Mouse (Mus musculus) layer of hippocampus, adult 11-12 months (tissue): ENCODE results near the gene Nek4.

Experiments used
- DNase-seq: peaks from one replicate; pipeline ENCODE4 v3.0.0; 2022; ENCODE audit warnings: low spot score

Gene Nek4

DNA sequence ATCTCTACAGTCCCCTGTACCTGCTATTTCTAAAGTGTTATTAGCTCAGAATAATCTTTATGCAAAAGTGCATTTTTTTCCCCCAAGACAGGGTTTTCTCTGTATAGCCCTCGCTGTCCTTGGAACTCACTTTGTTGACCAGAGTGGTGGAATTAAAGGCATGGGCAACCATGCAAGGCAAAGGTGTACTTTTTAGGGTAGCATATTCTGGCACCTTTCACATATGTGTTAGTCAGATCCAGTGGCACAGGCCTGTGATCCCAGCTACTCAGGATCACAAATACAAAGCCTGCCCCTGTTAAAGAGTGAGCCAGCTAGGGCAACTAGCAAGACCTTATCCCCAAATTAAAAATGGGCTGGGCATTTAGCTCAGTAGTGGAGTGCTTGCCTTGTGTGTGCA lies 9.2 kb downstream of the Nek4 start:
- no peak for DNase-seq

DNA sequence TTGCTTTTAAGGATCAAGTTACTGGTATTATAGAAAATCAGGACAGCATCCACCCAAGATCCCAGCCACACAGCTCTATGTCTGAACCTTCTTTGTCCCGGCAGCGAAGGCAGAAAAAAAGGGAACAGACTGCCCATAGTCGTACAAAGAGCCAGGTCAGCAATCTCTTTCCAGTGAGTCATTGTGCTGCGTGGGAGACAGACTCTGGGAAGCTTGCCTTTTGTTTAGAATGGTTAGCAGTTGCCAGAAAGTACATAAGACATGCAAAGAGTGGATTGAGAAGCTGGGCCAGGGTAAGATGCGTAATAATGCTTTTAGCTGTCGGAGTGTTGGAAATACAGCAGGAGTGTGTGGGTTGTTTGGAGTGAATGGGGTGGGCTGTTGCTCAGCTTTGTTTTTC lies 23.0 kb downstream of the Nek4 start:
- DNase-seq: peak; percentile 72

DNA sequence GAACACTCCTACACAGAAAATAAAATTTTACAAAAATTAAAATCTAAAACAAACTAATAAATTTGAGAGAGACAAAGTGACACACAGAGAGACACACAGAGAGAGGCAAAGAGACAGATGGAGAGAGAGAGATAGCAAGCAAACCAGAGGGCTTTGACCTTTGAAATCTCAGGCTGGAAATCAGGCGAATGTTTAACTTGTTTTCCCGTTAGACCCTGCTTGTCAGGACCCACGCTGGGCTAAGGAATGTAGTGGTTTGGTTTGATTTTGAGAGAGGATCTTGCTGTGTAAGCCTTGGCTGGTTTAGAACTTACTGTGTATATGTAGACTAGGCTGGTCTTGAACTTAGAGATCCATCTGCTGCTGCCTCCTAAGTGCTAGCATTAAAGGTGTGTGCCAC lies 25.0 kb downstream of the Nek4 start:
- no peak for DNase-seq

DNA sequence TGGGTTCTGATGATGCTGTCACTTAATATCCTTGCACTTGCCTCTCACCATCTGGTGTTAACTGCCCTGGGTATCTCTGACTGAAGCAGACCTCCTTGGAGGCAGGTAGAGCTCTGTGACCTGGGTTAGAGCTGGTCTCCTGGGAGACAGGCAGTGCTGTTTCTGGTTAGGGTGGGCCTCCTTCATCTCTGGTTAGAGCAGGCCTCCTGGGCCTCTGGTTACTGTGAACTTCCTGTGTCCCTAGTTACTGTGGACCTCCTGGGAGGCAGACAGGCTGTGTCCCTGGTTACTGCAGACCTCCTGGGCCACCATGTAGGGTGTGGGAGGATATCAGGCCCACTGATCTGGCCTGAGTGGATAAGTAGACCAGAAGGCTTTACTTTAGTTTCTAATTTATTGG lies 45.2 kb downstream of the Nek4 start:
- DNase-seq: no peak

DNA sequence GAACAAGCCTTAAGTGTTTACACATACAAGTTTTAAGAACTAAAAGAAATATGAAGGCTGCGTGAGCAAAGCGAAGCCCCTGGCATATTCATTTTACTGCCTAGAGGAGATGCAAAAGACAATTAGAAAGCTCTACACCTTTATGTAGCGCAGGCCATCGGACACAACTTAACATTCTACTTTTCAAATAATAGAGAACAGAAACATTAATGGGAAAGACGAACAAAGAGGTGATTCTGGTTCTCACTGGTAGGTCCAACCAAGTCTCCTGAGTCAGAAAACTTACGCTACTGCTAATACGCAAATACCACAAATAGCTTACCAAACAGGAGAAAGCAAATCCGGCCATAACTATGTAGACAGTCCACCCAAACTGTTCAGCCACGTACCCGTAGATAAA lies 49.2 kb downstream of the Nek4 start:
- no peak for DNase-seq

DNA sequence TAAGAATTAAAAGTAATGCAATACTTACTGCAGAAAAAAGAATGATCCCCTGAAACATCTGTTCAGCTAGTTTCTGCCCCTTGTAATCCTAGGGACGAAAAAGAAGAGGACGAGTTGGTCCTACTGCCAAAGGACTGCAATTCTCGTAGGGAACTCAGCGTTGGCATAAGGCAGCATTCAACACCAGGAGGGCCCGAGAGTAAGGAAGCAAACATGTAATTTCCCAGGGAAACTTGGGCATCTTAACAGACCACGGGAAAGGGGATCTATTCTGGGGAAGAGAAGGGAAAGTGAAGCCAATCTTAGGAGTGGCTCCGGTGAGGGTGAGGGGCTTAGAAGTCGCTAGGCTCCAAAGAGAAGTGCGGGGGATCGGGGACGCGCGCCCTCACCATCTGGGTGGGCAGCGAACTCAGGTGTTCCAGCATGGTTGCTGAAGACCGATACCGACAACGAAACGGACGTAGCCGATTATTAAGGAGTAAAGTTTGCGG lies 49.7 kb downstream of the Nek4 start:
- no peak for DNase-seq

DNA sequence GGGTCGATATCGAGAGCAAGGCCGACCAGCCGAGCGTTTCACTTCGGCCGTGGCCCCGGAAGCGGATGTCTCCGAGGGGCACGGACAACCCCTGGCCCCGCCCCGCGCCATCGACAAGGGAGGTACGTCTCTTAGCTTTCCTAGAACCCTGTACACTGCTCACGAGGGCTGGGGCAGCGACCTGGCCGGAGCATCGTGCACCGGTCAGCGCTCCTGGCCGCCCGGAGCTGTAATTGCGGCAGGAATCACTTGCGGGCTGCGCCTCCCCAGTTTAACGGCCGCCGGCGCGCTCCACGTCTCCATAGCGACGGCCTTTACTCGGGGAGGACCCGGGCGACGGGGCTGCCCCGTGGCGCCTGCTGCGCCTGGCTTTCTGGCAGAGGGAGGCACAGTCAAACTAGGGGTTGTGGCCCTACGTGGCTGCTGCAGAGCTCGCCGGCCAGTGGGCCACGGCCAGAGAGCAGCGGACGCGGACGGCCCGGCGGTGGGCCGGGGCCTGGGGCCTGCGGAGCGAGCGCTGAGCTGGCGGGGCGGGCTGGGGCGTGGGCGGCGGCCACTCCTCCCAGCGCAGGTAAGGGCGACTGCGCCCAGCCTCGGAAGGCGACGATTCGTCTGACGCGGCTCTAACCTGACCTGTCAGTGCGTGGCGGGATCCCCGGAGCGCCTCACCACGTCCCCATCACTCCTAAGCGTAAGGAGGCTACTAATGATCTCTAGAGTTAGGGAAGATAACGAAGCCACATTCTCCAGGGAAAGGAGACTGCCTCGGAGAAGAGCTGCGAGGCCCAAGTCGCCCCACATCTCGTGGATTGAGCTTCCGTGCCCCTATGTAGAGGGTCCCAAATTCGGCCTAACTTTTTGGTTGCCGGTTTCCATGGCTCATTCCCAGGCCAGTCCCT lies 50.4 kb downstream of the Nek4 start, which contains the start of the genes Glt8d1 and Spcs1:
TSS of gene Glt8d1 (plus strand) at position 94 of the 899 bp plus-strand sequence.
TSS of gene Spcs1 (minus strand) at position 366 of the 899 bp plus-strand sequence.
- peak; percentile 85 for DNase-seq

DNA sequence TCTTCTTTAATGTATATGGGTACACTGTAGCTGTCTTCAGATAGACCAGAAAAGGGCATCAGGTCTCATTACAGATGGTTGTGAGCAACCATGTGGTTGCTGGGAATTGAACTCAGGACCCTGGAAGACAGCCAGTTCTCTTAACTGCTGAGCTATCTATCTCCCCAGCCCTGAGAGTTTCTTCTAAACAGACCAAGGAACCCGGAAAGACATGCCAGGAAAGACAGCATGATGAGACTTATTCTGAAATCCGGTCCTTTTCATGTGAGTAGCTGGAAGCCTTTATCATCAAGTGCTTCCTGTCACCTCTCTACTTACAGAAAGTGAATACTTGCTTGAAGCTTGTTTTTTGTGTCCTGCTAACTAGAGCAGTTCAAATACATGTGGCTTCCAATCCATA lies 53.4 kb downstream of the Nek4 start:
- no peak for DNase-seq

DNA sequence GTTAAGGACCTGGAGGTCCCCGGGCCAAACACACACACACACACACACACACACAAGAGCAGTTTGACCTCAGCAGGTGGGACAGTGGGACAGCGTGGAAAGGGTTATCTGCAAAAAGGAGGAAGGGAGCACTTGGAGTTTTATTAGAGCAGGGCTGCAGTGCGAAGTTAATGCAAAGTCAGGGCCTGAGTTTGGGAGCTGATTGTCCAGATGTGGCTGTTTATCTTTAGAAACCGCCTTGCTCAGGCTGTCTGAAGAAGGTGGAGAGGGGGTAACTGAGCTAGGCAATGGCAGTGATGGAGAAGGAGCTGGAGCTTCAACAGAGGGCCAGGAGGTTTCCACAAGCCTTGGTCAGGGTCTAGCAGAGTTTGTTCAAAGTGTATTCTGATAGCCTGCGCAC lies 55.6 kb downstream of the Nek4 start:
- no peak for DNase-seq

DNA sequence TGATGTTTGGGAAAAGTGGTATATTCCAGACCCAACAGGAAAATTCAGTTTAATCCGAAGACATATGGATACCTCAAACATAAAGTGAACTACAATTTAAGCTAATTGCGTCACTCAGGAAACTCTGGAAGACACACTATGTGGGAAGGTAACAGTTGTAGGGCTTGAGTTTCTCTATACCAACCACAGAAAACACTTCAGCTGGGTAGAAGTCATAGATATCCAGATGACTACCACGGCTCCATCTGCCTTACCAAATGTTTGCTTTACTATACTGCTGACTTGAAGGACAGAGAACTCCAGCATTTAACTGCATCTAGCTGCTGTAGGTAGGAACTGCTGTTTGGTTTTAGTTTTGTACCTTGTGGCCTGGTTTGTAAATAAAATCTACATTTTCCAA lies 60.4 kb downstream of the Nek4 start:
- no peak for DNase-seq

DNA sequence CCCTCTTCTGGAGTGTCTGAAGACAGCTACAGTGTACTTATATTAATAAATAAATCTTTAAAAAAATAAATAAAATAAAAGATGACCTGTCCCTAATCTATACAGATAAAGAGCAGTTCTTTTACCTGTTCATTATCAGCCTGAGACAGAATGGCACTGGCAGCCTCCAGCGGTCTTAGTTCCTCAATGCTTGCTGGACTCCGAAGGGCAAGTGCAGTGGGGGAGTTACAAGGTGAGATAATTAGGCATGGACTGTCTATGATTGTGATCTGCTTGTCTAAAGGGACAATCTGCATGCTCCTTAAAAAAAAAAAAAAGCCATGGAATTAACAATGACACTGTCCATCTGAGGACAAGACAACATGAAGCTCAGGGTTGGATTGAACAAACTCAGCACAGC lies 62.8 kb downstream of the Nek4 start:
- DNase-seq: no peak

DNA sequence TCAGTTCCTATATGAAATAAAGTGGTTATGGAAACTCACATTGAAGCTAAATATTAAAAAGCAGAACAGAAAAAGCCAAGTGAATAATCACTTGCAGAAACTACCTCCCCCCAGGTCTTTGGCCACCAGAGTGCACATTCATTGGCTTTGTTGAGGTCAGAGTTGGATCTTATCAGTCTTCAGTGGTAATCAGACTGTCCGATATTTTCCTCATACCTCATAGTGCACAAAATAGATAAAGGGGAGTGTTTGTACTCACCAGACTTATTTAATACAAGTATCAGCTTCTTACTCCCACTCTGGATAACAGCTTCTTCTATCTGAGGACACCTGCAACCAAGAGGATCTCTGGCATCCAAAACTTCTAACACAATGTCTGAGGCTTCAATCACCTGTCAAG lies 64.9 kb downstream of the Nek4 start:
- no peak for DNase-seq

DNA sequence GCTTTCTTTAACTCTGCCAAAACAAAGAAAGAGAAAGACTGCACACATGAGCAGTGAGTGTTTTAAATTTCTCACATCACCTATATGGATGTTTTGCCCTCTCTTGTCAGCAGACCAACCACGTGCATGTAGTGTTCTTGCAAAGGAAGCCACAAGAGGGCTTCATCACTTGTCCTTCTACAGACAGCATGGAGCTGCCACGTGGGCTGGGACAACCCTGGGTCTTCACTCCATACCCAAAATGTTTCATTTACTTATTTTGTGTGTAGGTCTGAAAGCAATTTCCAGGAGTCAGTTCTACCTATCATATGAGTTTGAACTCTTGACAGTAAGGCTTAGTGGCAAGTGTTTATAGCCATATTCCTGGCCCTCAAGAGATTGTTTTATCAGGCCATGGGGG lies 66.7 kb downstream of the Nek4 start:
- no peak for DNase-seq

DNA sequence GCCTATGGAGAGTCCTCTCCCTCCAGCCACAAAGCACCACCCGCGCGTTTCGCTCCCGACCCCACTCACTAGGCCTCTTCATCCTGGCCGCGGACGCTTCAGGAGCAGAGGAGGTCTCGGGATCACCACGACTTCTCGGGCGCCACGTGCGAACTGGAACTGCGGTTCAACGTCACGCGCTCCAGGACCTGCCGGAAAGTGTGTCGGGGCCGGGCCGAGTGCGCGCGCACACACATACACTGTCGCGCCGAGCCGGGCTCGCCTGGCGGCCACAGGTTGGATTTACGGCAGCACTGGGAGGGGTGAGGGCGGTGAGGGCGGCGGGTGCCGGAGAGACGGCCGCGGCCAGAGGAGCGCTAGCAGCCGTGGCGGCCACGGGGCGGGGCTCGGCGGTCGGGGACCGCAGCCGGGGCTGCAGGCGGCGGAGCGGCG lies 67.7 kb downstream of the Nek4 start, which contains the start of the genes Pbrm1 and Gnl3:
TSS of gene Pbrm1 (plus strand) at position 279 of the 432 bp plus-strand sequence.
TSS of gene Gnl3 (minus strand) at position 293 of the 432 bp plus-strand sequence.
- DNase-seq: peak; percentile 97

DNA sequence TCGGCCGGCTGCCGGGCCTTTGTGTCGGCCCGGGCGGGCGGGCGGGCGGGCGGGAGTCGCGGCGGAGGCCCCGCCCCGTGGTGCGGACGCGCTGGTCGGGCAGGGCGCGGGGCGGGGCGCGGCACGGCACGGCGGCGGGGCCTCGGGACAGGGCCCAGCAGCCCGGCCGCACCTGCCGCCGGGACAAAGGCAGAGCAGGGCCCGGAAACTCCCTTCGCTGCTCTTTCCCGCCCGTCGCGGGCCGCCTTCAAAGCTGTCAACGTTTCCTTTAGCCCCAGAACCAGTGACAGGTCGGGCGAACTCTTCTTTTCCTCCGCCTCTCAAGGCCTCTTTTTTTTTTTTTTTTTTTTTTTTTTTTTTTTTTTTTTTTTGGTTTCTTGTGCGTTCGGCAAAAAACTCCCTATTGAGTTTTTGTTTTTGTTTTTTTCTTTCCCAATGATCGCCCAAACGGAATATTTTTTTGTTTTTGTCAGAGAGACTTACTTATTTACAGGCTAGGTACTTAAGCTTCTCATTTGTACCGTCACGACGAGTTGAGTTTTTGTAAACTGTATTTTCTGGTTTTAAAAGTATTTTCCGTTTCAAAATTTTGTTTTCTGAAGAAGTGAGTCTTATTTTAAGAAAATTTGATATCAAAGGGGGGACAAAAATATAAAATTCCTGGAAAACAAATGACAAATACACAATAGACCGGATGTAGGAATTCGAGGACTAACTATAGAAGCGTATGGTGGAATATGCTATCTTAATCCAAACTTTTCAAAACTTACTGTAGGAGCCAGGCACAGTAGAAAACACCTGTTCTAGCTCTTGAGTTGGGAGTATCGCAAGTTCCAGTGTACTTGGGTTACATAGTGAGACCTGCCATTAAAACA lies 68.4 kb downstream of the Nek4 start:
- DNase-seq: peak; percentile 60

DNA sequence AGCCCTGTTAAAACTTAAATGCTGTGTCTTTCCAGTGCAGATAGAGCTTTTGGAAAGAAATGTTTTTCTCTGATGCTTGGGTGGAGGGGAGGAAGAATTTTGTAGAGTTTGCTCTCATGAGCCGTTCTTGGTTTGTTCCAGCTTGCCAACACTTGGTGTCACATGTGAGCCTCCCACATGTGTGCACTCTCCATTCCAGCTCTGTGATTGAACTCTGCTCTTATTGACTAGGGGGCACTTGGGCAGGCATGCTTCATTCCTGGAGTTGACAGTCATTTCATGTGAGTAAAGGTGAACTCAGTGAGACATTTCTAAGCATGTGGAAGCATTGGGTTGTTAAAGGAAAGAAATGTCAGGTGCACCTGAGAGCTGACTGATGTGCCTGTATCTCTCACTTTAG lies 71.4 kb downstream of the Nek4 start:
- no peak for DNase-seq

DNA sequence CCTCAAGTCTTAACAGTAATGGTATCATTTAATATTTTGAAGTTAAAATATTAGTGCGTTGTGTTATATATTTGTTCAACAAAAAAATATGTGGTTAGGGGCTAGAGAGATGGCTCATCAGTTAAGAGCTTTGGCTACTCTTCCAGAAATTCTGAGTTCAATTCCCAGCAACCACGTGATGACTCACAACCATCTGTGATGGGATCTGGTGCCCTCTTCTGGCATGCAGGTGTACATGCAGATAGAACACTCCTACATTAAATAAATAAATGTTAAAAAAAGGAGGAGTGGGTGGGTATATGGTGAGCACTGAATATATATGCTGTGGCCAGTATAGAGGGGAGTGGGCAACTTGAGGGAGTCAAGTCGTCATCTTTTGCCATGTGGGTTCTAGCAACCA lies 74.6 kb downstream of the Nek4 start:
- DNase-seq: no peak
